Mouse (Mus musculus) mature B cell (primary cell): ENCODE measurements around the gene Mef2d.

ENCODE experiments used
- in situ Hi-C: fragments of 300-500 bp; cut with MboI; formaldehyde crosslinking; loops from 2 replicates; pipeline ENCODE4 v1.14.3; 2019

Gene Mef2d

DNA sequence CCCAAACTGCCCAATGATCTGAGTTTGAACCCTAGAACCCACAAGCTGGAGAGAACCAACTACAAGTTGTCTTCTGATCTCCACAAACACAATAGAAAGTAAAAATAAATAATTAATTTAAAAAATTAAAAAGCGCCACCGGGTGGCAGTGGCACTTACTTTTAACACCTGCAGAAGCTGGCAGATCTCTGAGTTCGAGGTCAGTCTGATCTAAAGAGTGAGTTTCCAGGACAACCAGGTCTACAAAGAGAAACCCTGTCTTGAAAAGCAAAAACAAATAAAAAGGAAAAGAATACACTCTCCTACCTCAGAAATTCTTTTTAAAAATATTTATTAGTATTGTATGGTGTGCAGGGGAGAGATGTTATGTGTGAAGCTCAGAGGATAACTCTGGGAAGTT is 4.4 kb upstream of the Mef2d start:
- in situ Hi-C loops = loop anchor here (5.0 kb wide), 1 partner anchor 34 kb away; no protein-coding TSS in a partner anchor

DNA sequence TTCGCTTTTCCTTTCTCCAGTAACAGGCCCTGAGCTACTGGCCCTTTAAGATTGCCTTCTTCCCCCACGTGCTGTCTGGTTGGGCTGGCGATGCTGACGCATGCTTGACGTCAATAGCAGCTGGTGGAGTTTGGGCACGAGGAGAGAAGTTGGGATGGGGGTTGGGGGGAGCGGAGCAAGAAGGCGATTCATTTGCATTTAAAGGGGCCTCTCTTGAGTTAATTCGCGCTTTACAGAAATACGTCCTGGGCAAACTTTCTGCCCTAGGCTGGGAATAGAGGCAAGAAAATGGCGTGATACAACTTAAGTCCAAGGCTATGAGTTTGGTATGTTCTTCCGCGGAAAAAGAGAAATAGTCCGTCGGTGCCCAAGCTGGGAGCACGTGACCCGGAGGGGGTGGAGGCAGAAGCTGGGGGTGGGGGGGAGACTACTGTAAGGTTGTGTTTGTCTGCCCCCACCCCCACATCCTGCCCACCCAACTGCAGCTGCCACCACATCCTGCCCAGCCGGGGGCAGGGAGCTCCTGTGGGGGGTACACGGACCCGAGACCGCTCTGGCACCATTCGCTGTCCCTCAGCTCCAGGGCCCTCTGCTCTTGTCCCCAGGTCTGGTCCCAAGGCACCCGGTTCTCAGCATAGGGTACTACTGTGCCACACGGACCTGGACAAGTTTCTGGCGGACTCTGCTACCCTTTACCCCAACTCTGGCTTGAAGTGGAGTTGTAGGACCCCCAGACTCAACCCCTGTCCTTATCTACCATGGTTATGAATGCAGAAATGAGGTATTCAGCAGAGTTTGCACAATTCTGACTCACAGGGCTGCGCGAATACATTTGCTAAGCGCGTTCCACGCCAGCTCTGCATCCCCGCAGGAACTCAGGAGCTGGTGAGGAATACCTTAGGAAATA is 3.6 kb upstream of the Mef2d start:
- in situ Hi-C loops = loop anchor here (5.0 kb wide), 1 partner anchor 34 kb away; no protein-coding TSS in a partner anchor

DNA sequence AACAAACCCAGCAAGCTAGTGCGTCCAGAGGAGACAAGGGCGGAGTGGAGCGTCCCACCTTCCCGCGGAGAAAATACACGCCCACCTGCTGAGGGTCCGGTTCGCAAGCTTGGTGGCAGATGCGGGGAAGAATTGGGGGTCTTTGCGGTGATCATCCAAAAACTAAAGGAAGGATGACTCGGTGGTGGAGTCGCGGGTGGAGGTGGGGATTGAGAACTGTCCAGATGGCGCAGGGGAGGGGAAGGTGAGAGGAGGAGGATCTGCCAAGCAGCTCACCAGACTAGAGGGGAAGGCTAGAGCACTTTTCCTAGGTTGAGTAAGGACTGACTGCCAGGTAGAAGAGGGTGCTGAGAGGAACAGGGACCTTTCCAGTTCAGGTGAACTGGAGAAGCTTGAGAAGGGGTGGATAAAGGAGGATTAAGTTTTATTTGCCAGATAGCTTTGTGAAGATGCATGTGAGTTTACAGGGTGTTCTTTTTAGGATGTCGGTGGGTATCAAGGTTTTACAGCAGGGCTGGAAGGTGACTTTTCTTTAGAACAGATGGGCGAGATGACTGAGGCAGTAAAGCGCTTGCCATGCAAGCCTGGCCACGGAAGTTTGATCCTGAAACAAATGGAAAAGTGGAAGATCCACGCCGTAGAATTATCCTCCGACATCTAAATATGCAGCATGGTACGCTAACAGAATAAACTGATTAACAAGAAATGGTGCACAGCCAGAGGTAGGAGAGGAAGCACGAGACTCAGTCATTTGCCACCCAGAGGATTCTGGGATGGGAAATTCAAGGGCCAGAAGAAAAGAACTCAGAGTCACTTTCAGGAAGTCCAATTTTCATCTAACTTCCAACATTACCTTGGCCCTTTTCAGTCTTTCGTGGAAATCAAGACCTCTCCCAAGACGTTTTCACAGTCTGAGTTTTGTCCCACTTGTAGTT is 2.7 kb upstream of the Mef2d start:
- in situ Hi-C loops = loop anchor here (5.0 kb wide), 1 partner anchor 33 kb away; no protein-coding TSS in a partner anchor

DNA sequence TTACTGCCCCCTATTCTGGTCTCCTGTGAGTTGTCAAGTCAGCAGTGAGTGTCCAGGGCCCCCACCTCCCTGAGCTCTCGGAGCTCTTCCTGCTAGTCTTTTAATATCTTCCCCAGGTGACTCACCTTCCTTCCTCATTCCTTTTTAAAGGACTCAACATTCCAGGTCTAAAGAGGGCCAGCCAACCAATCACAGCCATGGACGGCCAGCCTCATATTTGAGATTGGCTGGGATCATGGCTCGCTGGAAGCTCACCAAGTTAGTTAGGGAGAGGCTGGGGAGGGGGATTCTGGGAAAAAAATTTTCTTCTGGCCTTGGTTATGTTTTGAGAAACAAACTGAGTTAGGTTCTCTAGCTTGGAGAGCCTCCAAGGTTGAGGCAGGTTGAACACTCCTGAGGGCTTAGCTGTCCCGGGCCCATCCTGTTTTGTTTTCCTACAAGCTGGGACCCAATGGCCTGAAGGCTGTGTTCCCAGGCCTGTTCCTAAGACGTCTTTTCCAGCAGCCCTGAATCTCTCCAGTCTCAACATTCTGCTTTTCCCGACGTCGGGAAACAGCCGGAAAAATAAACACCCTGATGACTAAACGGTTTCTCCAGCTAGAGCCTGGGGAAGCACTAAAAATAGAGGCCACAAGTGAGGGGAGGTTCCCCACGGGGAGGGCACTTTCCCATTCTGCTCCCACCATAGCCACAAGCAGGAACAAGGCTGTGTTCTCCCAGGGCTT is 1.8 kb upstream of the Mef2d start:
- in situ Hi-C loops = no loop called here

DNA sequence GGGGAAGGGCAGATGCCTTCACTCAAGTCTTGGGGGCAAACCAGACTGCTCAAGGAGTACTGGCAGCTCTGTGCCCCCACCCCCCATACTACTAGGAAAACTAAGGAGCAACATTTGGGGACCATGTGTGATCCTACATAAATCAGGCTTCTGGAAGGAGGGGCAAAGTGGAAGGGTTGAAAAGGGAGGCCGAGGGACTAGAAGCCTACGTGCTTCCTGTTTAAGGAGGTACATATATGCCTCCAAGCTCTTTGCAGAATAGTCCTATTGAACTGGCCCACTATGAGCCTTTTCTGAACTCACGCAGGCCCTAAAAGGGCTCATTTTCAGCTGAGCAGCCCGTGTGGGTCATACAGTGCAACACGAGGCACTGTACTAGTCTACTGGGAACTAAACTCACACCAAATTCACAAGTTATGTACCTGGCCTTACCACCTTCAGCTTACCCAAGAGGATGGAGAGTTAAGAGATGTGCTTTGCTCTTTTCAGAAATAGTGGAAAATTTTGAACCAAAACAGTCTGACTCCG is 1.2 kb upstream of the Mef2d start:
- in situ Hi-C loops = no loop called here

DNA sequence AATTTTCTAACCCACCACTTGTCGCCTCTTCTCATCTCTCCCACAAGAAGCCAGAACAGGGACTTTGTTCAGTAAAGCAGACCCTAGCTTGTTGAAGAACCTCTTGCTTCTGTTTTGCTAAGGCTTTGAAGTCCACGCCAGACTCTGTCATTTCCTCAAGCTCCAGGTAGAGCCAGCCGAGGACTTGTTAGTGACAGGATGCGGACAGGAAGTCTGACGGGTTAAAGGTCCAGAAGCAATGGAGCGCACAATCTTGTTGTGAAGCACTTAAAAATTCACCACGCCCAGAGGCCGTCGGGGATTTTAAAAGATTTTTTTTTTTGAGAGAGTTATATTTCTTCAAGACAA is 759 bp upstream of the Mef2d start:
- in situ Hi-C loops = no loop called here

DNA sequence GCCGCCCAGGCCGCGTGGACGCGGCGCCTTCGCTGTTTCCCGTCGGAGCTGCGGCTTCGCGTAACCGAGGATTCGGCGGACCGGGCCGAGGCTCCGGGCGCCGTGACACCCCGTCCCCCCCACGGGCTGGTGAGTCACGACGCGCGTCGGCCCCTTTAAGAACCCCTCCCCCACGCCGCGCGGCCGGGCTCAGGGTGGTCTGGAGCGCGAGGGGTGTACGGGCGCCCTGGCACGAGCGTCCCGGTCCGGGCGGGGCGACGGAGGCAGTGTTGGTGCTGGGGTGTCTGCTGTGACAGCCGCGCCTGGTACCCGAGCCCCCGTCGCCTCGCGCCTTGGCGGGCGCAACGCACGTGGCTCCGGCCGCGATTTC is 359 bp downstream of the Mef2d start:
- in situ Hi-C loops = no loop called here

DNA sequence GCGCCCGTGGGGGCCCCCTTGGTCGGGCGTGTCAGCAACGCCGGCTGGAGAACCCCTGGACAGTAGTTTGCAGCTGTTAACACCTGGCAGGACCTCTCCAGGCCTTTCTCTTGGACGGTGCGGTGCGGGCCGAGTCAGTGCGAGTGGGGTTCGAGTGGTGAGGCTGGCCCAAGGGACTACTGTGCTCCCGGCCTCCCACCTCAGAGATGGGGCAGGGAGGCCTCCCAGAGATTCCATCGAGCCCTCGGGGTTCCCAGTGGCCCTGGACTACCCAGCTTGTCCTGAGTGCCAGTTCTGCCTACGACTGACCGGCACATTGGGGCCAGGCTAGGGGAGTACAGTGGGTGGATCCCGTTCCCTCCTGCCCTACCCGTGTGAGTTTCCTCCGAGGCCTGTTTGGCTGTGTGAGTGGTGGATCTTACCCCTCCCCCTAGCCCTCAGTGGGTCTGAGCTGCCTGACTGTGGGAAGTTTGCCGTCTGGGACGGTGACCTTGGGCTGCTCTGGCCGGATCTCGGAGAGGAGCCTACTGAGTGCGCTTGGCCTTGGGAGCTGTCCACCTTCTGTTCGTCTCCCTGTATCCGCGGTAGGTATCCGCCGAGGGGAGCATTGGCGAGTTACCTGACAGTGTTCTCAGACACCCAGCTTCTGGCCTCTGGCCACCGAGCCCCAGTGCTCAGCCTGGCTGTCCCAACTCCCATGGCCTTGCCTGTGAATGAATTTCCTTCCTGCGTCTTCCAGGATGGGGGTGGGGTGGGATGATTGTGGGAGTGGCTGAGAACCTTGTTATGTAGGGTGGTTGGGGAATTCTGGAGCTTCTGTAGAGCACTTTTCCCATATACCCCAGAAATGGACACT is 972 bp downstream of the Mef2d start:
- in situ Hi-C loops = no loop called here

DNA sequence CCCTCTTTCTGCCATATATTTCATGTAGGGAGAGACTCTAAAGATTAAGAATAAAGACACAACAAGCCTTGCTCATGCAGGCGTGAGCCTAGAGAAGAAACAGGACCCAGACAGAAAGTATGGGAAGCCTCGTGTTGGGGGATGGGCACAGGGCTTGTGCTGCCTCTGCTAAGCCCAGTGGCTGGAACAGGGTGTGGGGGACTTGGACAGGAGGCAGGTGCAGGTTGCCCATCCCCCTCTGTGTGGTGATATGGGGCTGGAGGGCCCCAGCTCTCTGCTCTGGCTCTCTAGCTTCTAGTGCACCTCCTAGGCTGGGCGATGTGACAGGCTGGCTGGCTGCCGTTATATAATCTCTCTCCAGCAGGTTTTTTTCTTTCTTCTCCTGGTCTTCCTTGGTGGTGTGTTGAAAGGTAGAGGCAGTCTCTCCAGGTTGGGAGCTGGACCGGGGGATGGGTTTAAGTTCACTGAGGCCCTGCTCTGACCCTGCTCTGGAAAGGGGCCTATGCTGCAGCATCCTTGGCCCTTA is 1.9 kb downstream of the Mef2d start:
- in situ Hi-C loops = no loop called here

DNA sequence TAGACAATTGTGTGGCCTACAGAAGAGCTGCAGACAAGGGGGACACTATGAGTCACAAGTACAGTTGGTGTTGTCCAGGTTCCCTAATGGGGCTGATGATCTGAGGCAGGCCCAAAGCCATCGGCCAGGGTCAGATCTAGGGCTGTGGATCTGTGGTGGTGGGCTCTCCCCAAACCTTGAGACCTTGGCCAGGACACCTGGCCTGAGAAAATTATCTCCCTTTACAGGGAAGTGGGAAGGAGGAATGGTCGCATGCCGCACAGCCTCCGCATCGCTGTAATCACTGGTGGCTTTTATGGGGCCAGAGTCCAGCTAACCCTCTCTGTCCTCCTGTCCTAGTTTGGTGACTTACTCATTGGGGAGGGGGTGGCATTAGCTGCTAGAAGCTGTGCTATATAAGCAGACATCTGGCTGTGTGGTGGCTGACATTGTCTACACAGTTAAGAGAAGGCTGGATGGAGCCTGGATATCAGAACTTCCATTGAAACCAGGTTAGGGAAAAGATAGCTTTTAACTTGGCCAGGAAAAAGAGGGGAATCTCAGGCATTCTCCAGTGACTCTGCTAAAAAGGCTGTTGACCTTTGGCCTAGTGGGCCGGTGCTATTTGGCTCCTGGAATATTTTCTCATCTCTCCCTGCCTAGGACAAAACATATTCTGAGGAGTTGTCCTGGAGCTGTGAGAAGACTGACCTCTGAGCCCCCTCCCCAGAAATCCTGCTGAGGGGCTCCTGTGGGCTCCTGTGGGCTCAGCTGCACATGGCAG is 2.7 kb downstream of the Mef2d start:
- in situ Hi-C loops = no loop called here

DNA sequence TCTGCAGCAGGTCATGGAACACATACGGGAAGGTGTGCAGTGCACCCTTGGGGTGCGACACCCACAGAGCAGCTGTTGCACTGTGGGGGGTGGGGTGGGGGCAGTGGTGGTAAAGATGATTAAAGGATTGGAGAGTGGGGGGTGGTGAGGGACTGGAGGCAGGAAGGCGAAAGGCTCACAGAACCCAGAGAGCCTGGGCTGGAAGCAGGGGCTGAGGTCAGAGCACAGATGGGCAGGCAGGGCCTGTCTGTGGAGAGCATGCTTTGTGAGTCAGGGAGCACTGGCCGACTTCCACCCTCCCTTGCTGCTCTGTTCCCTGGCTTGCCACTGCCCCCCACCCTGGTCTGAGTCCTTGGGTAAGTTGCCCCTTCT is 3.2 kb downstream of the Mef2d start:
- in situ Hi-C loops = no loop called here

DNA sequence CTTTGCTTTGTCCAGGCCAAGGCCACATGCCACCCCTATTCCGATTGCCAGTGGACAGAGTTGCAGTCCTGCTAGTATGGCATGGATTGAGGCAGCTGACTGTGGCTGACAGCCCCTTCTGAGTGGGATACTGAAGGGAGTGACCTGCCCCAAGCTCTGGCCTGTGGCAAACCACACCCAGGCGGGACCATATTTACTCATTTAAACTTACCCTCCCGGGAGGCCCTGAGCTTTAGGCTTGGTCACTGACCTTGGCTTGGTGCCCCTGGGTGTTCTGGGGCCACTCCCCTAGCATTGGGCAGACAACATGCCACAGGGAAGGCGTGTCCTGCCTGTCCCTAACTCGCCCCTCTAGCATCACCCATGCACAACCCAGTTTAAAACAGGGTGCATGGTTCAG is 3.8 kb downstream of the Mef2d start:
- in situ Hi-C loops = no loop called here

DNA sequence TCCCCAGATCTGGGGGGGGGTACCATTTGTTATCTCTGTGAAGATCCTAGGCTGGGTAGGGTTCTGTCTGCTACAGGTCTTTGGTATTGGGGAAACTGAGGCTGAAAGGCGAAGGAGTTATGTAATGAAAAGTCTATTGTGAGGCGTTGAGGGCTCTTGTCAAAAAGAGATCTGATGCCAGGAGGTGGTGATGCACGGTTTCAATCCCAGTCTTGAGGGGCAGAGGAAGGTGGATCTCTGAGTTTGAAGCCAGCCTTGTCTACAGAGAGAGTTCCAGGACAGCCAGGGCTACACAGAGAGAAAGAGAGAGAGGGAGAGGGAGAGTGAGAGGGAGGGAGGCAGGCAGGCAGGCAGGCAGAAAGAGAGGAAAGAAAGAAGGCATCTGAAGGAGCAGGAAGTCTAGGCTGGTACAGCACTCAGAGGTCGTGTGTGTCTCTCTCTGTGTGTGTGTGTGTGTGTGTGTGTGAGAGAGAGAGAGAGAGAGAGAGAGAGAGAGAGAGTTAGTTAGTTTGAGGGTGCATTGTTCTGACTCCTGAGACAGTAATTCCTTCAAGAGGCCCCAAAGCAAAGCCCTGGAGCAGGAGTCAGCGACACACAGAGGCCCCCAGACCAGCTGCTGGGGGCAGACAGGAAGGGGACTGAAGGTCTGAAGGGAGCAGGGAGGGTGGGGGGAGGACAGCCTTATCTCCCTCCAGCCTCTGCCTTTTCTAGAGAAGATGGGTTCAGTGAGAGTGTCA is 4.4 kb downstream of the Mef2d start:
- in situ Hi-C loops = no loop called here

DNA sequence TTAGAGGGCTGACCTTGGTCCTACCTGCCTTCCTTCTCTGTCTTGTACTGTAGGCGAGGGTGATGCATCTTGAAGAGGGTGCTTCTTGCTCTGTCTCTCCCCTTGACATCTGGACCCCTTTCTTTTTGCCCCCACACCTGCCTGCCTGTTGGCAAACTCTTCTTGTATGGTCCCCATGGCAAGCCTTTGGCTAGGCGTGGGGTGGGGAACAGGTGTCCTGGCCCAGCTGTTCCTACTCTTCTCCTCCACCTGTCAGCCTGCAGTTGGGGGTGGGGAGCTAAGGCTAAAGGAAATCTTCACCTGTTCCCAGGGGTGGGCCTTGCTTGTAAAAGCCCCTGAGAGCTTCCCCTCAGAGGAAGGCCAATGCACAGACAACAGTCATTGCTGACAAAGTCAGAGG is 5.3 kb downstream of the Mef2d start:
- in situ Hi-C loops = no loop called here

DNA sequence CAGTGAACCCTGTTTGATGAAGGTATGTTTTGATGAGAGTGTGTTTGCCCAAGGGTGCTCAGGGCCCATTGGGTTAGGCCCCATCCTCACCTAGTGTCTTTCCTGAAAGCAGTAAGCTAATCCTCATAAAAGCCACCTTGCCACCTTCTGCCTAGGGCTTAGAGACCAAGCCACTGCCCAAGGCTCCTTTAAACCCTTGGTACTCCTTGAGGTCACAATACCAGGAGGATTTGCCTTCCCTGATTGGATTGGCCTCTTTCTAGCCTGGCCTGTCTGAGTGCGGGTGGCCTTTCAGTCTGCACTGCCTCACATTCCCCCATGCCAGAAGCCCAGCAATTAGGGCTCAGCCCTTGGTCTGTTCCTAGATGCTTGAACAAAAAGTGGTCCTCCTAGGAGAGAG is 5.7 kb downstream of the Mef2d start:
- in situ Hi-C loops = no loop called here

DNA sequence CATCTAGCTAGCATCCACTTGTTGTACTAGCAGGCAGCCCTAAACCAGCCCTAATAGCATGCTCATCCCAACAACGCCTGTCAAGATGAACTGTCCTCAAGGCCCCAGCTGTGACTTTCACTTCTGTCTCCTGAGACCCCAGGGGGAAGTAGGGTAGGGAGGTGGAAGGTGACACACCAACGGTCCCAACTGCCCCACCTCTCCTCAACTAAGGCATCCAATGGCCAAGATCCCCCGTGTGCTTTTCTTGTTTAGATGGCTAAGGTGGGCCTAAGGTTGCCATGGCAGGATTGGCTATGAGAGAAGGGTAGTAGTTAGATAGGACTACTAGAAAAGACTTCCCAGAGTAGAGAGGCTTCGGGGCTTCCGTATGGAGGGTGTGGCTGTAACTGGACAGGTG is 6.2 kb downstream of the Mef2d start:
- in situ Hi-C loops = no loop called here

DNA sequence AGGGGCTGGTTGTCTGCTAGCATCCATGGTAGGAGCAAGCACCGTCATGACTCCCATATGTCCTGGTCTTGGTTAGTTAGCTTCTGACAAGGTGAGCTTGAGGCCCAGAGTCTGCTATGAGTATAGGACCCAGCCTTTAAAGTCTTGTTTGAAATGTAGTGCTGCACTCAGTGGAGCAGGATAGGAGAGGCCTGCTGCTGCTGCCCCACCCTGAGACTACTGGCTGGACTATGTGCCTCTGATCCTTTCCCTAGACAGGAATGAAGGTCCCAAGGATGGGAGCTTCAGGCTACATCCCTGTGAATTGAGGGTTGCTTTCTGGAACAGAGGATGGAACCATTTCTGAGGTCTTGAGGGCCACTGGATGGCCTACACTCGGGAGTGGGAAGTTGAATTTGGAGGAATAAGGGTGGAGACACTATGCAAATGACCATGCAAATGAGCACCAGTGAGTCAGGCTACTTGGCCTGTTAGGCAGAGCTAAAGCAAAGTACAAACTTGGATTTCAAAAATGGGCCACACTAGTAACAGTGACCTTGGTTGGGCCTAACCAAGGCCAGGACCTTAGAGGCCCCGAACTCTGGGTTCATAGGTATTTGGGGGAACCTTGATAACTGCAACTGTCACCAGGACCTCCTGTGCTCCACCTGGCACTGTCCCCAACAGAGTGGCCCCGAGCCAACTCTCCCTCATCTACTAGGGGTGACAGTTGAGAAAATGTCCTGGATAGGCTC is 6.8 kb downstream of the Mef2d start:
- in situ Hi-C loops = no loop called here

DNA sequence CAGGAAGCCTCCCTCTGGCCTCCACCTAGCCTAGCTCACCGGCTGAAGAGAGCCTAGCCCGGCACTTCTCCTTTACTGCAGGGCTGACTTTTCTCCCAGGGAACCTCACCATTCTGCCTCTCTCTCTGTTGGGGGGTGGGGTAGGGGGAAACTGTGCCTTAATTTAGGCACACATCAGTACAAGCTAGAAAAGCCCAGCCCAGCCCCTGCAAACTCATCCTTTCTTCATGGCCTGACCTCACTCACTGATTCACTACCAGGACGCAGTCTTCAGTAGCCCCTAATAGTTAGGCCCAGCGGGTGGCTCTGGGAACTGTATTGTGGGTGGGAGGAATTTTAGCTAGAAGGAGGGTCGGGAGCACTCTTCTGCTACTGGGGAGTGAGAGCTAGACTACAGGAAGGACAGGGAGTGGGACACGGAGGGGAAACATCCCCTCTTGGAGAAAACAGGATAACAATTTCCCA is 7.4 kb downstream of the Mef2d start:
- in situ Hi-C loops = no loop called here
